Mouse (Mus musculus) layer of hippocampus, adult 2 months (tissue): ENCODE measurements at regions not wholly inside any gene's neighbourhood (a gene's known extent, or its start where the extent isn't known, plus 50 kb on each side); places are given as distances from the start of the nearest gene placed in this dataset.

ENCODE experiments used
- DNase-seq, 2 experiments: peaks; one replicate each; pipeline ENCODE4 v3.0.0; 2022; ENCODE audit warnings: low spot score in 2 of 2
- H3K27ac ChIP-seq: fragments of 200-600 bp; 2 replicates; pipeline ENCODE4 v1.8.1; 2022
- H3K4me3 ChIP-seq: fragments of 200-600 bp; 2 replicates; pipeline ENCODE4 v1.8.1; 2022; ENCODE audit warnings: mild to moderate bottlenecking
- CTCF ChIP-seq: fragments of 200-600 bp; conservative IDR thresholded peaks from 2 replicates; pipeline ENCODE4 v1.8.1; 2022; ENCODE audit warnings: antibody characterized with exemption, mild to moderate bottlenecking, moderate library complexity

DNA sequence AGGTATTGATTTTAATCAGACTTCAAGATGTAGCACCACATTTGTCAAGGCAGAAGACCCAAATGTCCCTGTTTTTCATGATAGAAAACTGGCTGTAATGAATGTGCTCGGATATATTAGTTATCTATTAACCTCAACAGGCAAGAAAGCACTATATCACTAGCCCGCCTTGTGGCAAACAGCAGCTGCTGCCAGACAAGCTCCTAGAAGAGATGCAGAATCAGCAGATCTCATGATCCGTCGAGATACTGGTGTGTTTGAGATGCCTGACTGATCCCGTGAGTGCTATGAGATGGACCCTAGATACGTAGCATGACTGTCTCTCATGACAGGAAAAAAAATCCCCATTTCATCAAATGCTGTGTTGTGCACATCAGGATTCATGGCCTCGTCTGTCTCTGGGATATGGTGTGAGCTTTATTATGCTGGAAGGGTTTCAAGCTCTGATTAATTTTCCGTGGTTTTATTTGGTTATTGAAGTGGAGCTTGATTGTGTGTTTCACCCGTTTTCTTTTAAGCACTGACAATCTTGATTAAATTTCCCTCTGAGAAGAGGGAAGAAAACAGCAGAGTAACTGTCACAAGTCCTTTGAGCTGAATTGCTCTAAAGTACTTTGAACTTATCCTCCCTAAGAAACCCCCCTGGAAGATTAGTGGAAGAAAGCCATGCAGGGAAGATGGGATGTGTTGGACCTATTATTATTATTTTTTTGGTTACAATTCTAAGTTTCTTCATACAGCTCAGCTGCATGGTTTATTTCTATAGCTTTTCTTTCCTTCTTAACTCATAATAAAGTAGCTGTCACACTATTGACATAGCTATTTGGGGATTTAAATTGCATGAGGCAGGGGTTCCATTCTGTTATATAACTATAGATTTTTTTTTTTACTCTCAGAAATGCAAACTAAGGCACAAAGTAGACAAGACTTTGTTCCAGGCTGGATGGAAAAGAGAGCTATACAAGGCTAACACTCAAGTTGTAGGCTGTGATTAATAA, 287.4 kb upstream of the Frg1 start:
- Histone ChIP-seq H3K4me3 (no peak overlapping the region), H3K27ac (no peak overlapping the region)
- no peak for TF ChIP-seq CTCF
- no peak for DNase-seq
